Mouse (Mus musculus): Measurements from ENCODE around the gene Fam76b. TPM values are rescaled to one million over a fixed set of nuclear protein-coding genes. Genes with fewer than 3 reads are reported as not detected.
A peak's percentile ranks its signal among the peaks of the same experiment; 100 is the strongest.

Fam76b gene
- total and polyA plus RNA-seq, 3 experiments = 20.9 to 87.0 (median 74.5) TPM

DNA sequence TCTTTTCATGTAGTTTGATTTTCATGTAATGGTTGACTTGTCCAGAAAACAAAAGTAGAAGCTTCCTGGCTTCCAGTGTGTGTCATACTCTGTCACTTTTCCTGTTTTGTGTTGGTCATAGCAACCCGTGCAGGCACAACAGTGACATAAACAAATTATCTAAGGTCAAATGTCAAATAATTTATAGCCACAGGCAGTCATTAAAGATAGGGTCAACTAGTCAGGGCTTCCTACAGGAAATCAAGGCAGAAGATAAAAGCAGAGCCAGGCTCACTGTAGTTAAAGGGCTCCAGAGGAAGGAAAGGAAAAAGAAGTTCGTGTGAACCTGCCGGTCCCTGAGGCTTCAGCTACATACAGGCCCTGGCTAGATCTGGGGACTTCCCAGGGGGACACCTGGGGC is 26.4 kb downstream of the Fam76b start:
- DNase-seq (ENCODE audit: low spot score) = no peak
- no peak for ATAC-seq (ENCODE audit: extremely low read depth, insufficient number of reproducible peaks, low FRiP score, poor library complexity, severe bottlenecking)

DNA sequence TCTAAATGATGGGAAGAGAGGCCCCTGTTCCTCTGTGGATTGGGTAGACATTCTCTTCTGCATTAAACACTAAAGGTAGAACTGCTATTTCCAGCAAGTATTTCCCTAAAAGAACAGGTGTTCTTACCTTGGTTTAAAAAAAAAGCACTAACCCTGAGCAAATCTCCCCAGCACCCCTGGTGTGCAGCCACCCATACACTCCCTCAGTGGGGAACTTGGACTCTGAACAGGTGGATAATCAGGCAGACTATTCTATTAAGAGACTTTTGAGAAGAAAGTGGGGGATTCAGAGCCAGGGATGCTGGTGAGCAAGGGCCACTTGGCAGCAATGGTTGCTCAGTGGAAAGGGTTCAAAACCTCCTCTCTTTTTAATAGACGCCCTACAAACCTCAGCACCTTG is 28.7 kb downstream of the Fam76b start:
- H3K27me3 ChIP-seq (ENCODE audit: insufficient read depth, low read length) = peaks cover 6% of the 10 kb centered on the region; the same call in 1 of the 2 replicates
- peaks cover 18% of the 10 kb centered on the region for H3K36me3 ChIP-seq (replicated peaks)
- TF ChIP-seq TAL1 (conservative IDR thresholded peaks at IDR 0.05; ENCODE audit: low read depth, low read length) (no peak), POLR2AphosphoS5 (IDR thresholded peaks at IDR 0.05; ENCODE audit: insufficient replicate concordance, low read depth, low read length) (no peak), GATA2 (IDR thresholded peaks at IDR 0.05; ENCODE audit: borderline replicate concordance, low read depth, low read length) (no peak)
- H3K4me1 ChIP-seq (ENCODE audit: insufficient read depth, low read depth, low read length) = no peaks in the 10 kb centered on the region
- no peak overlapping the region for H3K4me3 ChIP-seq (ENCODE audit: low read depth, low read length)
- ATAC-seq (ENCODE audit: extremely low read depth, insufficient number of reproducible peaks, low FRiP score, poor library complexity, severe bottlenecking) = no peak
- no peak for DNase-seq (ENCODE audit: low spot score)
- H3K9me3 ChIP-seq (replicated peaks) = no peaks in the 10 kb centered on the region

More for the DNA sequence above, 26.4 kb downstream of the Fam76b start:
- peaks cover 3% of the 10 kb centered on the region; the same call in 1 of the 2 replicates for H3K27me3 ChIP-seq (ENCODE audit: insufficient read depth, low read length)
- H3K36me3 ChIP-seq (replicated peaks) = peaks cover 26% of the 10 kb centered on the region
- H3K4me1 ChIP-seq (ENCODE audit: insufficient read depth, low read depth, low read length) = no peaks in the 10 kb centered on the region
- no peak for TF ChIP-seq TAL1 (conservative IDR thresholded peaks at IDR 0.05; ENCODE audit: low read depth, low read length)
- no peak overlapping the region for H3K4me3 ChIP-seq (ENCODE audit: low read depth, low read length)
- H3K9me3 ChIP-seq (replicated peaks) = no peaks in the 10 kb centered on the region

DNA sequence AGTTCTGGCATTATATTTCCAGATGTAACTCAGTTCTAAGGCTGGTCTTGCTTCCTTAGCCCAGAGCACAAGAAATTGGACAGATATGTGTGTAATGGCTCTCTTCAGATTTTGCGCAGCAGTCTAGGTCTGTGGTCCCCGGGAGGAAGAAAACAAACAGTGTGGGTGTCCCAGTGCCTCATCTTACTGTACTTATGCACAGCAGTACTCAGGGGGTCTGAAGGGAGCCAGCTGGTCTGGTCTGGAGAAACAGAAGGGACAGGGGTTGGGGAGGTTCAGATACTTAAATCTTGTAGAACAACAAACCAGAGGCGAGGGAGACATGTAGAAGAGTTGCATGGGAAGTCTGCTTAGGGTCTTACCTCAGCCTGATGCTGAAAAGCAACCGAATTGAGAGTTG is 29.3 kb downstream of the Fam76b start:
- no peak for TF ChIP-seq GATA1 (IDR thresholded peaks at IDR 0.05; ENCODE audit: borderline replicate concordance, low read length)
- no peak for TF ChIP-seq POLR2AphosphoS5 (IDR thresholded peaks at IDR 0.05; ENCODE audit: insufficient replicate concordance, low read depth, low read length)
- TF ChIP-seq TAL1 (conservative IDR thresholded peaks at IDR 0.05; ENCODE audit: low read depth, low read length) = no peak
- no peak for TF ChIP-seq CTCF (IDR thresholded peaks at IDR 0.05; ENCODE audit: low read depth, low read length)
- TF ChIP-seq GATA2 (IDR thresholded peaks at IDR 0.05; ENCODE audit: borderline replicate concordance, low read depth, low read length) = no peak
- H3K36me3 ChIP-seq (replicated peaks) = peaks cover 14% of the 10 kb centered on the region
- no peaks in the 10 kb centered on the region for H3K9me3 ChIP-seq (replicated peaks)
- no peaks in the 10 kb centered on the region for H3K4me1 ChIP-seq (ENCODE audit: insufficient read depth, low read depth, low read length)
- DNase-seq (ENCODE audit: low spot score) = no peak
- H3K27me3 ChIP-seq (ENCODE audit: insufficient read depth, low read length) = peaks cover 6% of the 10 kb centered on the region; the same call in 1 of the 2 replicates
- no peak overlapping the region for H3K4me3 ChIP-seq (ENCODE audit: low read depth, low read length)
- ATAC-seq (ENCODE audit: extremely low read depth, insufficient number of reproducible peaks, low FRiP score, poor library complexity, severe bottlenecking) = no peak

DNA sequence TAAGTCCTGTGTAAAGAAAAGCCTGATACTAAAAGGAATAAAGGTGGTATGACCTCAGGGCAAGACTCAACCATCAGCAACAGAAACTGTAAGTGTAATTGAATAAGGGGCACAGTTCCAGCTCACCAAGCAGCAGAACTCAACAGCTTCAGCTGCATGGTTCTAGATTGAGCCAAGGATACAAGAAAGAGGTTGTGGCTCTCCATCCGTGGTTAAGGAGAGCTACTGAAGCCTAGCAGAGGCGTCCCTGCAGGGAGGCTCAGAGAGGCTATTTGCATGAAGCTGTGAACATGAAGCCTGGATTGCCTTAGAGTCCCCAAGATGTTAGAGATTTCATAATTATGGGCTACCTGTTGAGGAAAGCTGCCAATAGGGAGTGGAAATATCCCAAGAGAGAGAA is 40.1 kb downstream of the Fam76b start:
- no peak for DNase-seq (ENCODE audit: low spot score)
- H3K4me1 ChIP-seq (ENCODE audit: insufficient read depth, low read depth, low read length) = no peaks in the 10 kb centered on the region
- no peak for ATAC-seq (ENCODE audit: extremely low read depth, insufficient number of reproducible peaks, low FRiP score, poor library complexity, severe bottlenecking)
- H3K27me3 ChIP-seq (ENCODE audit: insufficient read depth, low read length) = peaks cover 11% of the 10 kb centered on the region
- H3K36me3 ChIP-seq (replicated peaks) = no peaks in the 10 kb centered on the region
- H3K4me3 ChIP-seq (ENCODE audit: low read depth, low read length) = no peak overlapping the region
- TF ChIP-seq GATA1 (IDR thresholded peaks at IDR 0.05; ENCODE audit: borderline replicate concordance, low read length) (no peak), TAL1 (conservative IDR thresholded peaks at IDR 0.05; ENCODE audit: low read depth, low read length) (no peak), GATA2 (IDR thresholded peaks at IDR 0.05; ENCODE audit: borderline replicate concordance, low read depth, low read length) (no peak), CTCF (IDR thresholded peaks at IDR 0.05; ENCODE audit: low read depth, low read length) (no peak), POLR2AphosphoS5 (IDR thresholded peaks at IDR 0.05; ENCODE audit: insufficient replicate concordance, low read depth, low read length) (no peak)
- no peaks in the 10 kb centered on the region for H3K9me3 ChIP-seq (replicated peaks)

DNA sequence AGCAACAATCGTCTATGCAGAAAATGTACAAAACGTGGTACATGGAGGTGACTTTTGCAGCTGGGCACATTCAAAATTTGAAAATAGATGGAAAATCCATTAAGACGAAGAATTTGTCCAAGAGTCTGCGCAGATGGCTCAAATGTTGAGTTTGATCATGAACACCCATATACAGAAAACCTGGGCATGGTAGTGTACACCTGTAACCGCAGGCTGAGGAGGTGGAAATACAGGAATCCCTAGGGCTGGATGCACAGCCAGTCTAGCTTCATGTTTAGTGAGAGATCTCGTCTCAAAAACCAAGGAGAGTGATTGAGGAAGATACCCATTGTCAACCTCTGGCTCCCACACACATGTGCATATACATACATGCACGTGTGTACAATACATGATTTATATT is 44.1 kb downstream of the Fam76b start:
- DNase-seq (ENCODE audit: low spot score) (no peak), ATAC-seq (ENCODE audit: extremely low read depth, insufficient number of reproducible peaks, low FRiP score, poor library complexity, severe bottlenecking) (no peak)
- TF ChIP-seq GATA1 (IDR thresholded peaks at IDR 0.05; ENCODE audit: borderline replicate concordance, low read length) = no peak
- no peak for TF ChIP-seq POLR2AphosphoS5 (IDR thresholded peaks at IDR 0.05; ENCODE audit: insufficient replicate concordance, low read depth, low read length)
- no peak for TF ChIP-seq TAL1 (conservative IDR thresholded peaks at IDR 0.05; ENCODE audit: low read depth, low read length)
- TF ChIP-seq CTCF (IDR thresholded peaks at IDR 0.05; ENCODE audit: low read depth, low read length) = no peak
- no peak for TF ChIP-seq GATA2 (IDR thresholded peaks at IDR 0.05; ENCODE audit: borderline replicate concordance, low read depth, low read length)
- no peaks in the 10 kb centered on the region for H3K9me3 ChIP-seq (replicated peaks)
- no peak overlapping the region for H3K4me3 ChIP-seq (ENCODE audit: low read depth, low read length)
- H3K36me3 ChIP-seq (replicated peaks) = no peaks in the 10 kb centered on the region
- no peaks in the 10 kb centered on the region for H3K4me1 ChIP-seq (ENCODE audit: insufficient read depth, low read depth, low read length)
- H3K27me3 ChIP-seq (ENCODE audit: insufficient read depth, low read length) = peaks cover 12% of the 10 kb centered on the region

DNA sequence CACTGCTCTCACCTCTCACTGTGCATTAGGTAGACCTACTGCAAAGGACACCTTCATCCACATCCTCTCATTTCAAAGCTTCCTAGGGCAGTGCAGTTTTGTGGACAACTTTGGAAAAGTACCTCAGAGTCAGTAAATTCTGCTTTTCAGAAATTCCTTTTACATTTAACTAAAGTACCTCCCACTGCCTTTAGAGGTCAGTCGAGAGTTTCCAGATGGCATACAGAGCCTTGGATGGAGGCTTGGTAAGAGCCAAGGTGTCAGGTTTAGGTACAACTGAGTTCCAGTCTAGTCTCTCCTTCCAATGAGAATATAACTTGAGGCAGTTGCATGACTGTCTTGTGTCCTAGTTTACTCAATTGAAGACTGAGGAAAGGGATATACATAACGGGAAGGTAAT is 46.8 kb downstream of the Fam76b start:
- no peaks in the 10 kb centered on the region for H3K9me3 ChIP-seq (replicated peaks)
- DNase-seq (ENCODE audit: low spot score) (peak; percentile 2), ATAC-seq (ENCODE audit: extremely low read depth, insufficient number of reproducible peaks, low FRiP score, poor library complexity, severe bottlenecking) (no peak)
- H3K27me3 ChIP-seq (ENCODE audit: insufficient read depth, low read length) = peaks cover 7% of the 10 kb centered on the region
- H3K4me3 ChIP-seq (ENCODE audit: low read depth, low read length) = no peak overlapping the region
- no peaks in the 10 kb centered on the region for H3K36me3 ChIP-seq (replicated peaks)
- TF ChIP-seq CTCF (IDR thresholded peaks at IDR 0.05; ENCODE audit: low read depth, low read length) (peak; percentile 10; the same call in 1 of the 2 replicates), GATA1 (IDR thresholded peaks at IDR 0.05; ENCODE audit: borderline replicate concordance, low read length) (no peak)
- no peaks in the 10 kb centered on the region for H3K4me1 ChIP-seq (ENCODE audit: insufficient read depth, low read depth, low read length)

DNA sequence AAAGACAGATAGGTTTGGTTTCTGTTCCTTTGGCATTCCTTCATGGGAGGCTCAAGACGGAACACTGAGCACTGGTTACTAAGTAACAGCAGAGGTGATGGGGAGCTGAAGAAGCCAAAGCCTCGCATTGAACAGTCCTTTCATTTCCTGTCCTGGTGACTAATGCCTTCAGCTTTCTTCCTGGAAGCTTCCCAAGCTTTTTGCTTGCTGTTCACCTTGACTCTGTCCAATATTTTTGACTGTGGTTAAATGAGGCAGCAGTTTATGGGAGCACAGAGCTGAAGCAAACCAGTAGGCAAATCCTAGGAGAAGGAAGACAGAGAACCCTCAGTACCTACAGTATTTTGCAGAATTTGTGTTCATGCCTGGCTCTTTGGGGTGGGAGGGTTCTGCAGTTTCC is 47.8 kb downstream of the Fam76b start:
- TF ChIP-seq POLR2AphosphoS5 (IDR thresholded peaks at IDR 0.05; ENCODE audit: insufficient replicate concordance, low read depth, low read length) (no peak), GATA2 (IDR thresholded peaks at IDR 0.05; ENCODE audit: borderline replicate concordance, low read depth, low read length) (no peak), GATA1 (IDR thresholded peaks at IDR 0.05; ENCODE audit: borderline replicate concordance, low read length) (no peak), TAL1 (conservative IDR thresholded peaks at IDR 0.05; ENCODE audit: low read depth, low read length) (no peak), CTCF (IDR thresholded peaks at IDR 0.05; ENCODE audit: low read depth, low read length) (no peak)
- ATAC-seq (ENCODE audit: extremely low read depth, insufficient number of reproducible peaks, low FRiP score, poor library complexity, severe bottlenecking) (no peak), DNase-seq (ENCODE audit: low spot score) (no peak)
- H3K9me3 ChIP-seq (replicated peaks) = no peaks in the 10 kb centered on the region
- no peak overlapping the region for H3K4me3 ChIP-seq (ENCODE audit: low read depth, low read length)
- peaks cover 7% of the 10 kb centered on the region for H3K27me3 ChIP-seq (ENCODE audit: insufficient read depth, low read length)
- H3K36me3 ChIP-seq (replicated peaks) = no peaks in the 10 kb centered on the region
- H3K4me1 ChIP-seq (ENCODE audit: insufficient read depth, low read depth, low read length) = no peaks in the 10 kb centered on the region
